Mouse (Mus musculus) cerebellum, adult (tissue): ENCODE data around the gene Lhx4.

Experiments
- ATAC-seq: cut with Nextera tagmentation; 2 replicates; pipeline ENCODE4 v1.9.2; 2017; ENCODE audit warnings: mild to moderate bottlenecking, moderate library complexity, mixed read lengths; ENCODE audit not compliant: insufficient number of reproducible peaks, low FRiP score, low TSS enrichment

Lhx4 gene

GRCm38 (mm10) chr1:155713306-155713705 lies 38.2 kb downstream of the Lhx4 start:
- ATAC-seq, result no peak

GRCm38 (mm10) chr1:155704182-155704581 lies 47.3 kb downstream of the Lhx4 start:
- no peak for ATAC-seq

- ATAC-seq, result no peak
Measured at GRCm38 (mm10) chr1:155703191-155703680, 48.2 kb downstream of the Lhx4 start.

GRCm38 (mm10) chr1:155700886-155701285 lies 50.6 kb downstream of the Lhx4 start:
- ATAC-seq, result no peak

GRCm38 (mm10) chr1:155698373-155699159 lies 52.9 kb downstream of the Lhx4 start:
- no peak for ATAC-seq

- ATAC-seq, result no peak
Measured at GRCm38 (mm10) chr1:155693443-155693842, 58.0 kb downstream of the Lhx4 start.

- no peak for ATAC-seq
Measured at GRCm38 (mm10) chr1:155693026-155693425, 58.5 kb downstream of the Lhx4 start.

GRCm38 (mm10) chr1:155692230-155692629 lies 59.3 kb downstream of the Lhx4 start:
- ATAC-seq, result no peak

- ATAC-seq, result no peak
Measured at GRCm38 (mm10) chr1:155689558-155689957, 61.9 kb downstream of the Lhx4 start.

GRCm38 (mm10) chr1:155689141-155689540 lies 62.3 kb downstream of the Lhx4 start:
- no peak for ATAC-seq

- ATAC-seq, result no peak
Measured at GRCm38 (mm10) chr1:155686816-155687215, 64.7 kb downstream of the Lhx4 start.

GRCm38 (mm10) chr1:155681116-155681799 lies 70.2 kb downstream of the Lhx4 start:
- ATAC-seq, result 0 out of 2 replicates have a peak, but pooled peaks have one; percentile 36

- ATAC-seq, result no peak
Measured at GRCm38 (mm10) chr1:155675570-155675969, 75.9 kb downstream of the Lhx4 start.

GRCm38 (mm10) chr1:155663994-155664393 lies 87.5 kb downstream of the Lhx4 start:
- ATAC-seq, result no peak

GRCm38 (mm10) chr1:155656321-155656720 lies 95.2 kb downstream of the Lhx4 start:
- no peak for ATAC-seq

- no peak for ATAC-seq
Measured at GRCm38 (mm10) chr1:155654961-155655360, 96.5 kb downstream of the Lhx4 start.

GRCm38 (mm10) chr1:155650121-155650846 lies 101.2 kb downstream of the Lhx4 start:
- ATAC-seq, result no peak; the same call in 1 of the 2 replicates
